Mouse (Mus musculus): Measurements from ENCODE around the gene Pls1. TPM values are rescaled to one million over a fixed set of nuclear protein-coding genes. Genes with fewer than 3 reads are reported as not detected.

The Pls1 gene
- total and polyA plus RNA-seq, 2 experiments from 2014 or later = 0.77 to 2.9 TPM

- Histone ChIP-seq H3K4me1 (ENCODE audit: insufficient read depth, low read length) (no peaks in the 10 kb centered on the region), H3K9ac (replicated peaks; ENCODE audit: low read length, poor library complexity, severe bottlenecking) (no peak overlapping the region), H3K36me3 (ENCODE audit: insufficient read depth, low read length) (no peaks in the 10 kb centered on the region), H3K4me2 (ENCODE audit: low read depth, low read length, poor library complexity, severe bottlenecking) (no peak overlapping the region), H3K4me3 (ENCODE audit: low read depth, low read length) (no peak overlapping the region), H3K27ac (ENCODE audit: low read depth, low read length) (no peak overlapping the region), H3K27me3 (ENCODE audit: insufficient read depth, low read length) (no peaks in the 10 kb centered on the region), H3K9me3 (ENCODE audit: low read length) (no peaks in the 10 kb centered on the region)
- TF ChIP-seq CTCF (IDR thresholded peaks at IDR 0.05) = no peak
- no peak for DNase-seq (ENCODE audit: low spot score)
- ATAC-seq (ENCODE audit: low FRiP score) = no peak
- 67% methylated on average over 17 of the region's 17 CpGs for WGBS
Measured at GRCm38 (mm10) chr9:95783646-95784293, 61.3 kb downstream of the Pls1 start.

- no peaks in the 10 kb centered on the region for H3K9me3 ChIP-seq (ENCODE audit: low read length)
- no peak for DNase-seq (ENCODE audit: low spot score)
- H3K27me3 ChIP-seq (ENCODE audit: insufficient read depth, low read length) = no peaks in the 10 kb centered on the region
- H3K4me2 ChIP-seq (ENCODE audit: low read depth, low read length, poor library complexity, severe bottlenecking) = no peak overlapping the region
- no peak overlapping the region for H3K9ac ChIP-seq (replicated peaks; ENCODE audit: low read length, poor library complexity, severe bottlenecking)
- 89% methylated on average over 2 of the region's 2 CpGs for WGBS
- TF ChIP-seq CTCF (IDR thresholded peaks at IDR 0.05) = no peak
- ATAC-seq (ENCODE audit: low FRiP score) = no peak
- H3K27ac ChIP-seq (ENCODE audit: low read depth, low read length) = no peak overlapping the region
- H3K4me1 ChIP-seq (ENCODE audit: insufficient read depth, low read length) = no peaks in the 10 kb centered on the region
- H3K36me3 ChIP-seq (ENCODE audit: insufficient read depth, low read length) = no peaks in the 10 kb centered on the region
- no peak overlapping the region for H3K4me3 ChIP-seq (ENCODE audit: low read depth, low read length)
Measured at GRCm38 (mm10) chr9:95771671-95772070, 73.4 kb downstream of the Pls1 start.

- ATAC-seq (ENCODE audit: low FRiP score) = no peak
- TF ChIP-seq CTCF (IDR thresholded peaks at IDR 0.05) = no peak
- no peak overlapping the region for H3K4me2 ChIP-seq (ENCODE audit: low read depth, low read length, poor library complexity, severe bottlenecking)
Measured at GRCm38 (mm10) chr9:95763218-95763617, 81.9 kb downstream of the Pls1 start.

DNA sequence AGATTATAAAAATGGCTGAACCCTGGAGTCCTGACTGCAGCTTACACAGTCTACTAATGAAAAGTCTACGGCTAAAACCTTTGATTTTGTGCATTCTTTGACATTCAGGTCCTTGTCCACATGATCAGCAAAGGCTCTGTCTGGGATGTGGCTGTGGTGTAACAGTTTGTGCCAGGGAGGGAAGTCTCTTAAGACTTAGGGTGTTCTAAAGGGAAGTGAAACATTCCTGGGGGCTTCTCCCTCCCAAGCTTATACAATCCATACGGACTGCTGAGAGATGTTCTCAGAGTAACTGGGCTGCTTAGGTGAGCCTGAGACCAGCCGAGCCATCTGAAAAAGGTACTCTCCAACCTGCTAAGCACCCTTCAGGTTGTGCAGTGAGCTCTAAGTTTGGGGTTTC, 82.9 kb downstream of the Pls1 start:
- Histone ChIP-seq H3K4me1 (ENCODE audit: insufficient read depth, low read length) (no peaks in the 10 kb centered on the region), H3K4me2 (ENCODE audit: low read depth, low read length, poor library complexity, severe bottlenecking) (no peak overlapping the region), H3K27me3 (ENCODE audit: insufficient read depth, low read length) (no peaks in the 10 kb centered on the region), H3K27ac (ENCODE audit: low read depth, low read length) (no peak overlapping the region), H3K9me3 (ENCODE audit: low read length) (no peaks in the 10 kb centered on the region; the same call in 1 of the 2 replicates), H3K36me3 (ENCODE audit: insufficient read depth, low read length) (0 out of 2 replicates have a peak, but pooled peaks cover 2% of the 10 kb centered on the region), H3K9ac (replicated peaks; ENCODE audit: low read length, poor library complexity, severe bottlenecking) (no peak overlapping the region), H3K4me3 (ENCODE audit: low read depth, low read length) (no peak overlapping the region)
- ATAC-seq (ENCODE audit: low FRiP score) (no peak), DNase-seq (ENCODE audit: low spot score) (no peak)
- WGBS = 84% methylated on average over 3 of the region's 3 CpGs
- no peak for TF ChIP-seq CTCF (IDR thresholded peaks at IDR 0.05)

More at GRCm38 (mm10) chr9:95763218-95763617, 81.9 kb downstream of the Pls1 start:
- Histone ChIP-seq H3K4me1 (ENCODE audit: insufficient read depth, low read length) (no peaks in the 10 kb centered on the region), H3K9me3 (ENCODE audit: low read length) (no peaks in the 10 kb centered on the region; the same call in 1 of the 2 replicates), H3K36me3 (ENCODE audit: insufficient read depth, low read length) (0 out of 2 replicates have a peak, but pooled peaks cover 2% of the 10 kb centered on the region), H3K4me3 (ENCODE audit: low read depth, low read length) (no peak overlapping the region), H3K9ac (replicated peaks; ENCODE audit: low read length, poor library complexity, severe bottlenecking) (no peak overlapping the region), H3K27me3 (ENCODE audit: insufficient read depth, low read length) (no peaks in the 10 kb centered on the region), H3K27ac (ENCODE audit: low read depth, low read length) (no peak overlapping the region)
- DNase-seq (ENCODE audit: low spot score) = no peak
- WGBS = 85% methylated on average over 4 of the region's 4 CpGs

- ATAC-seq (ENCODE audit: low FRiP score) (no peak), DNase-seq (ENCODE audit: low spot score) (no peak)
- Histone ChIP-seq H3K9me3 (ENCODE audit: low read length) (no peaks in the 10 kb centered on the region; the same call in 1 of the 2 replicates), H3K4me2 (ENCODE audit: low read depth, low read length, poor library complexity, severe bottlenecking) (no peak overlapping the region), H3K36me3 (ENCODE audit: insufficient read depth, low read length) (0 out of 2 replicates have a peak, but pooled peaks cover 2% of the 10 kb centered on the region), H3K27ac (ENCODE audit: low read depth, low read length) (no peak overlapping the region), H3K4me1 (ENCODE audit: insufficient read depth, low read length) (no peaks in the 10 kb centered on the region), H3K4me3 (ENCODE audit: low read depth, low read length) (no peak overlapping the region), H3K9ac (replicated peaks; ENCODE audit: low read length, poor library complexity, severe bottlenecking) (no peak overlapping the region), H3K27me3 (ENCODE audit: insufficient read depth, low read length) (no peaks in the 10 kb centered on the region)
- no peak for TF ChIP-seq CTCF (IDR thresholded peaks at IDR 0.05)
- whole genome bisulfite sequencing = 94% methylated on average over 8 of the region's 8 CpGs
Measured at GRCm38 (mm10) chr9:95761381-95761780, 83.7 kb downstream of the Pls1 start.

DNA sequence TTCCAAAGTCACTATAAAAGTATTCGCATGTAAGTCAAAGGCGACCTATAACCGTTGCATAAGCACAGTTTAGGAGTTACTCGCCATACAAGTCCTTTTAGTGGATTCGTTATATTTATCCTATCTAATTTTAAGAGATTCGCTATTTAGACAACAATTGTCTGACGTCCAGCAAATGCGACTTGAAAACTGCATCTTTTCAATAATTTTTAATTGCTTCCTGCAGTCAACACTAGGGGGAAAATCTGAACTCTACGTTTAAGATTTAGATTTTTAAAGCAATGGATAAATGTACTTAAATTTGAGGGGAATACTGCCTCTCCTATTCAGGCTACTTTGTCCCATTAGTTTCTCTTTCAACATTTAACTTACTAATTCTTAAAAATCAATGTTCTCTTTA, 94.4 kb downstream of the Pls1 start:
- H3K27ac ChIP-seq (ENCODE audit: low read depth, low read length) = no peak overlapping the region
- DNase-seq (ENCODE audit: low spot score) (peak; percentile 23), ATAC-seq (ENCODE audit: low FRiP score) (no peak)
- H3K36me3 ChIP-seq (ENCODE audit: insufficient read depth, low read length) = no peaks in the 10 kb centered on the region
- peak; percentile 53 for TF ChIP-seq CTCF (IDR thresholded peaks at IDR 0.05)
- peak overlapping the region; percentile 88 for H3K4me2 ChIP-seq (ENCODE audit: low read depth, low read length, poor library complexity, severe bottlenecking)
- no peaks in the 10 kb centered on the region for H3K9me3 ChIP-seq (ENCODE audit: low read length)
- H3K4me1 ChIP-seq (ENCODE audit: insufficient read depth, low read length) = no peaks in the 10 kb centered on the region
- no peaks in the 10 kb centered on the region for H3K27me3 ChIP-seq (ENCODE audit: insufficient read depth, low read length)
- peak overlapping the region; percentile 97; the same call in 1 of the 2 replicates for H3K9ac ChIP-seq (replicated peaks; ENCODE audit: low read length, poor library complexity, severe bottlenecking)
- WGBS = 33% methylated on average over 9 of the region's 9 CpGs
- H3K4me3 ChIP-seq (ENCODE audit: low read depth, low read length) = peak overlapping the region; percentile 99
